Mouse (Mus musculus) thymus, adult 2 months (tissue): Measurements from ENCODE around the gene Gm13691.

Experiments
- CTCF ChIP-seq: fragments of 200-500 bp; IDR thresholded peaks from 2 replicates; pipeline ENCODE4 v1.5.1; 2012; ENCODE audit warnings: mild to moderate bottlenecking, control low read depth, low read length, moderate library complexity, borderline replicate concordance; ENCODE audit not compliant: control insufficient read depth, poor library complexity, insufficient read depth; ENCODE audit errors: extremely low read depth
- POLR2A ChIP-seq: fragments of 200-500 bp; IDR thresholded peaks from 2 replicates; pipeline ENCODE4 v1.6.1; 2012; ENCODE audit warnings: mild to moderate bottlenecking, low read length, control low read depth, moderate library complexity; ENCODE audit not compliant: control insufficient read depth, poor library complexity, insufficient read depth; ENCODE audit errors: extremely low read depth

GRCm38 (mm10) chr2:84021930-84022329 lies 31.6 kb downstream of the Gm13691 start:
- TF ChIP-seq POLR2A (no peak), CTCF (no peak)
